Mouse (Mus musculus) kidney, embryonic 14.5 days (tissue): ENCODE measurements around the gene Cep170. TPM values are rescaled to one million over a fixed set of nuclear protein-coding genes. Genes with fewer than 3 reads are reported as not detected.

Experiments used
- ATAC-seq: fragments of 200-750 bp; cut with Nextera tagmentation; 2 replicates; pipeline ENCODE4 v1.8.0; 2017; ENCODE audit warnings: moderate number of reproducible peaks, mild to moderate bottlenecking, moderate TSS enrichment, moderate library complexity; ENCODE audit not compliant: low FRiP score, low TSS enrichment
- H3K27ac ChIP-seq: fragments of 300-500 bp; sonication (generic); 2 replicates; pipeline ENCODE4 v1.5.1; 2014; ENCODE audit warnings: low read depth, mild to moderate bottlenecking, low read length, moderate library complexity, mixed read lengths
- H3K27me3 ChIP-seq: fragments of 300-500 bp; sonication (generic); 2 replicates; pipeline ENCODE4 v1.6.1; 2014; ENCODE audit warnings: mild to moderate bottlenecking, low read length; ENCODE audit not compliant: control insufficient read depth, insufficient read depth
- H3K36me3 ChIP-seq: fragments of 300-500 bp; sonication (generic); 2 replicates; pipeline ENCODE4 v1.6.1; 2014; ENCODE audit warnings: low read length, mixed read lengths; ENCODE audit not compliant: control insufficient read depth, insufficient read depth
- H3K4me1 ChIP-seq: fragments of 300-500 bp; sonication (generic); 2 replicates; pipeline ENCODE4 v1.6.1; 2014; ENCODE audit warnings: low read length, mixed read lengths; ENCODE audit not compliant: control insufficient read depth, insufficient read depth
- H3K4me2 ChIP-seq: fragments of 300-500 bp; sonication (generic); replicated peaks from 2 replicates; pipeline ENCODE4 v1.6.1; 2014; ENCODE audit warnings: low read depth, mild to moderate bottlenecking, low read length
- H3K4me3 ChIP-seq: fragments of 300-500 bp; sonication (generic); 2 replicates; pipeline ENCODE4 v1.5.1; 2014; ENCODE audit warnings: mild to moderate bottlenecking, low read length
- H3K9ac ChIP-seq: fragments of 300-500 bp; sonication (generic); 2 replicates; pipeline ENCODE4 v1.6.1; 2014; ENCODE audit warnings: low read depth, mild to moderate bottlenecking, low read length, moderate library complexity
- H3K9me3 ChIP-seq: fragments of 300-500 bp; sonication (generic); 2 replicates; pipeline ENCODE4 v1.6.1; 2016; ENCODE audit warnings: low read length; ENCODE audit not compliant: control insufficient read depth
- whole genome bisulfite sequencing: fragments of 180-500 bp; shearing (Covaris S2); extraction: QIAGEN DNeasy Blood & Tissue Kit; methylation state at CpG from one replicate; pipeline ENCODE4 v1.1.7; 2014; 5-methylcytosine and 5-hydroxymethylcytosine counted together
- polyA plus RNA-seq: library from polyadenylated mRNA; unstranded; fragments of >200 nt; fragmentation: Nextera tagmentation; extraction: Ambion mirVana; gene quantifications from 2 replicates; pipeline ENCODE4 v1.2.1, GENCODE M21; 2014

Cep170 gene
- polyA plus RNA-seq, 1 experiment from 2014 or later: 32.2 TPM

DNA sequence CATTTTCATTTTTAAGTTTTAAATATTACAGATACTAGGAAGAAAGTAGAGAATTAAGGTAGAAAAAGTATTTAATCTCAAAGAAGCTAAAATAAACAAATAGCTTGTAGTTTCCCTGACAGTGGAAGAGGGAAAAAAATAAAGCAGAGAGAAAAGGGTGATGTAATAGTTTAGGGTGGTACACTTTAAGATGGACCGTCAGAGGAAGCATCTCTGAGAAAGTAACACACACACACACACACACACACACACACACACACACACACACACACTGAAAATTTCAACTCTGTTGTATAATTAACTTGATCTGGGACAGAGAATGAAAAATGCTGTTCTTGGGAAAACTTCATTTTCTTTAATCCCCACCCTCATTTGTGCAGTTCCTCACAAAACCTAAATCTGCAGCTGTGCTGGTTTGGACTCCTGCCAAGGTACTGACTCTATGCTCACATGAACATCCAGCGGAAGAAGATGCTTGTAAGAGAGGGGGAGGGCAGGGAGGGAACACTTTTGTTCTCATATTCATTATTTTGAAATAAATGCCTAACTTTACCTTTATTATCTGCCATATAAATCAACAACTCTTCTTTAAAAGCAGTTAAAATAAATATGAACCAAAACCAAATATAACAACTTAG lies 13.0 kb downstream of the Cep170 start:
- H3K9me3 ChIP-seq: no peaks in the 10 kb centered on the region
- H3K27me3 ChIP-seq: no peaks in the 10 kb centered on the region
- no peak overlapping the region for H3K4me2 ChIP-seq
- H3K36me3 ChIP-seq: no peaks in the 10 kb centered on the region
- H3K9ac ChIP-seq: no peak overlapping the region
- peak; percentile 82; the same call in 1 of the 2 replicates for ATAC-seq
- no peak overlapping the region for H3K4me3 ChIP-seq
- H3K27ac ChIP-seq: no peak overlapping the region
- 44% methylated on average over 2 of the region's 2 CpGs for WGBS
- 0 out of 2 replicates have a peak, but pooled peaks cover 5% of the 10 kb centered on the region for H3K4me1 ChIP-seq

DNA sequence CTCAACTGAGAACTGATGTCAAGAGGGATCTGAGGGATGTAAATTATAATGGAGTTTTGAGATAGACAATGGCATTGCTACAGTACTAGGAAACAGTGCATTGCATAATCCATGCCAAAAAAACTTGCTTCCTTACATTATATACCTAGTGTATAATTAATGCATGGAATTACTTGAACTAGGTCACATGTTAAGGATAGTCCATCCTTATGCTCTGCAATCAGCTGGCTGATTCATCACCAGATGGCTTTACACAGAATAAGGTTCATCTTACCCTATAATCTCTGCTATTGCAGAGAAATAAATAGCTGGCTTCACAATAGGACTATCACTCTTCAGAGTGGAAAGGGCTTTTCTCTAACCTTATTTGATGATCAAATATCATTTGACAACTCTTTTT lies 15.2 kb downstream of the Cep170 start:
- Histone ChIP-seq H3K4me2 (no peak overlapping the region), H3K36me3 (no peaks in the 10 kb centered on the region), H3K4me3 (no peak overlapping the region), H3K4me1 (0 out of 2 replicates have a peak, but pooled peaks cover 5% of the 10 kb centered on the region), H3K9ac (no peak overlapping the region), H3K9me3 (no peaks in the 10 kb centered on the region), H3K27ac (no peak overlapping the region), H3K27me3 (no peaks in the 10 kb centered on the region)
- ATAC-seq: no peak

- Histone ChIP-seq H3K9me3 (no peaks in the 10 kb centered on the region), H3K36me3 (peaks cover 26% of the 10 kb centered on the region; the same call in 1 of the 2 replicates), H3K4me1 (no peaks in the 10 kb centered on the region), H3K4me3 (no peak overlapping the region), H3K9ac (no peak overlapping the region), H3K27ac (no peak overlapping the region), H3K27me3 (no peaks in the 10 kb centered on the region), H3K4me2 (no peak overlapping the region)
- ATAC-seq: no peak
- WGBS: 92% methylated on average over 1 of the region's 1 CpGs
Measured at GRCm38 (mm10) chr1:176792175-176792574, 21.7 kb downstream of the Cep170 start.

DNA sequence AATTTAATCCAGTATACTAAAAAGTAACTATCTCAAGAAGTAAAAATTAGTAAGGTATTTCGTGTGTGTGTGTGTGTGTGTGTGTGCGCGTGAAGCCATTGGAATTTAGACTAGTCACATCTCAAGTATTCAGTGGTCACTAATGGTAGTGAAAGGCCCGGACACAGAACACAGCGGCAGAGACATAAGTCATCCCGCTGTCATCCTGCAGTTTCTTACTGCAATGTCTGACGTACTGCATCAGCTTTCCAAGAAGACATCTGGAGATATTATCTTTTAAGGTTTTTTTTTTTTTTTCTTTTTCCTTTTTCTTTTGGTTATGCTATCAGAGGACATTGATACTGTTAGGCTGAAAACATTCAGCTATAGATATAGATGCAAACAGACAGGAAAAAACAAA lies 24.5 kb downstream of the Cep170 start:
- no peak overlapping the region for H3K4me2 ChIP-seq
- H3K36me3 ChIP-seq: peaks cover 30% of the 10 kb centered on the region; the same call in 1 of the 2 replicates
- H3K27me3 ChIP-seq: no peaks in the 10 kb centered on the region
- WGBS: 80% methylated on average over 7 of the region's 7 CpGs
- H3K4me3 ChIP-seq: no peak overlapping the region
- no peak overlapping the region for H3K27ac ChIP-seq
- H3K9me3 ChIP-seq: no peaks in the 10 kb centered on the region
- ATAC-seq: no peak
- no peak overlapping the region for H3K9ac ChIP-seq
- H3K4me1 ChIP-seq: no peaks in the 10 kb centered on the region

GRCm38 (mm10) chr1:176774533-176774932 lies 39.3 kb downstream of the Cep170 start:
- Histone ChIP-seq H3K36me3 (peaks cover 39% of the 10 kb centered on the region), H3K4me2 (no peak overlapping the region), H3K4me3 (no peak overlapping the region), H3K27me3 (no peaks in the 10 kb centered on the region), H3K27ac (no peak overlapping the region), H3K9me3 (no peaks in the 10 kb centered on the region), H3K9ac (no peak overlapping the region), H3K4me1 (no peaks in the 10 kb centered on the region)
- no peak for ATAC-seq
- WGBS: 93% methylated on average over 4 of the region's 4 CpGs

DNA sequence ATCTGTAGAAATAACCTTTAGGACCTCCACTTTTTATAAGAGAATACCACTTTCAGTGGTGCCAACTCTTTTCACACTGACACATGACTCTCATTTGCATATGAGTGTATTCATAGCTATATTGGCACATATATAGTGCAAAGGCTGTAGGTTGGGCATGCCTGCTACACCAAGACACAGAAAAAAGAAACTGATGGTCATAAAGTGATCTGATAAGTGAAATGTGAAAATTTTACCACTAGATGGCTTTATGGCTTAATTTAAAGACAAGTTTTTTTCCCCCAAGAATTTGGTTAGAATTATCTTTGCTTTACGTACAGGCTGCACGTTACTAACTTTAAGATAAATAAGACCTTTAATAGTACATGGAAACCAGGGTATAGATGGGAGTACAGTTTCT lies 51.6 kb downstream of the Cep170 start:
- H3K9ac ChIP-seq: no peak overlapping the region
- H3K4me3 ChIP-seq: no peak overlapping the region
- H3K27ac ChIP-seq: no peak overlapping the region
- H3K27me3 ChIP-seq: no peaks in the 10 kb centered on the region
- no peak for ATAC-seq
- no peaks in the 10 kb centered on the region for H3K4me1 ChIP-seq
- WGBS: 80% methylated on average over 2 of the region's 2 CpGs
- no peaks in the 10 kb centered on the region for H3K9me3 ChIP-seq
- H3K36me3 ChIP-seq: peaks cover 8% of the 10 kb centered on the region
- H3K4me2 ChIP-seq: no peak overlapping the region

- Histone ChIP-seq H3K4me1 (no peaks in the 10 kb centered on the region), H3K4me3 (no peak overlapping the region), H3K9ac (no peak overlapping the region), H3K27ac (no peak overlapping the region), H3K36me3 (peaks cover 19% of the 10 kb centered on the region), H3K4me2 (no peak overlapping the region), H3K27me3 (no peaks in the 10 kb centered on the region), H3K9me3 (no peaks in the 10 kb centered on the region)
- ATAC-seq: no peak
- 94% methylated on average over 1 of the region's 1 CpGs for WGBS
Measured at GRCm38 (mm10) chr1:176760673-176761072, 53.2 kb downstream of the Cep170 start.

DNA sequence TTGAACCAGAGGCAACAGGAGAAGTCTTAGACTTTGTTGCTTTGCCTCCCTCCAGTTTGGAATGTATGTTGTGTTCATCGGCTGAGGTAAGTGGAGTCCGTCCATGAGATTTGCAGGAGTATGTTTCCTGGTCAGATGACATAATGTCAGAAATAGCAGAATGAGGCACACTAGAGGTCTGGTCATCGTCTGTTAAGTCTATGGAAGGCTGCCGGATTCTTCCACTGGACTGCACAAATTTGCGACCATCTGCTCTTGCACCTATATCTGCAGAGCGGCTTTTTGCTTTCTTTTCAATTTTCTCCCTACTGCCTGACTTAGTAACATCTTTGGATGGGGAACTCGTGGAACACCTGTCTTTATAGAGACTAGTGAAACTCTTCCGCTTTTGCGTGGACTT lies 58.3 kb downstream of the Cep170 start:
- 97% methylated on average over 9 of the region's 9 CpGs for WGBS
- no peak overlapping the region for H3K9ac ChIP-seq
- no peaks in the 10 kb centered on the region for H3K9me3 ChIP-seq
- no peak overlapping the region for H3K4me3 ChIP-seq
- H3K27me3 ChIP-seq: no peaks in the 10 kb centered on the region
- H3K4me2 ChIP-seq: no peak overlapping the region
- no peak overlapping the region for H3K27ac ChIP-seq
- H3K4me1 ChIP-seq: no peaks in the 10 kb centered on the region
- ATAC-seq: no peak
- peaks cover 35% of the 10 kb centered on the region for H3K36me3 ChIP-seq

- Histone ChIP-seq H3K9ac (no peak overlapping the region), H3K27me3 (no peaks in the 10 kb centered on the region), H3K4me2 (no peak overlapping the region), H3K4me1 (no peaks in the 10 kb centered on the region), H3K36me3 (peaks cover 36% of the 10 kb centered on the region), H3K9me3 (no peaks in the 10 kb centered on the region), H3K27ac (no peak overlapping the region), H3K4me3 (no peak overlapping the region)
- WGBS: 76% methylated on average over 14 of the region's 14 CpGs
- no peak for ATAC-seq
Measured at GRCm38 (mm10) chr1:176753861-176754718, 59.8 kb downstream of the Cep170 start.
